Mouse (Mus musculus): Measurements from ENCODE around the gene Irx1. TPM values are rescaled to one million over a fixed set of nuclear protein-coding genes. Genes with fewer than 3 reads are reported as not detected.

The Irx1 gene
- polyA plus RNA-seq, 1 experiment from 2014 or later, result 6.7 TPM

DNA sequence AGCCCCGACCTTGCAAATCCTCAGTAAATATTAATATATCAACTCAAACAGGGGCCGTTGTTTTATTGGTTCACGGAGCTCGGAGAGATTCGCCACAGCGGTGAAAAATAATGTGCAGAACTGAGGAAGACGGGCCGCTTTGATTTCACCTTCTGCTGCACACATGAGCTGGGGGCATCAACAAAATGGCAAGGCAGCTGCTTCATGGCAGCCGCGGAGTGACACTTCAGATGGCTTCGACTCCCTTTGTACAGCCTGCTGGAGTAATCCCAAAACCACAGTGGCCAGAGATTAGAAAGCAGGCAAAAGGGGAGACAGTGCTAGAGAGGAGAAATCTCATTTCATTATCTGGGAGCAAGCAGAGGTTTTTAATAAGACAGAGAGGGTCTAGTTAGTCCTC, 11.6 kb downstream of the Irx1 start:
- ATAC-seq (ENCODE audit: low FRiP score), result peak; percentile 15; the same call in 1 of the 2 replicates

DNA sequence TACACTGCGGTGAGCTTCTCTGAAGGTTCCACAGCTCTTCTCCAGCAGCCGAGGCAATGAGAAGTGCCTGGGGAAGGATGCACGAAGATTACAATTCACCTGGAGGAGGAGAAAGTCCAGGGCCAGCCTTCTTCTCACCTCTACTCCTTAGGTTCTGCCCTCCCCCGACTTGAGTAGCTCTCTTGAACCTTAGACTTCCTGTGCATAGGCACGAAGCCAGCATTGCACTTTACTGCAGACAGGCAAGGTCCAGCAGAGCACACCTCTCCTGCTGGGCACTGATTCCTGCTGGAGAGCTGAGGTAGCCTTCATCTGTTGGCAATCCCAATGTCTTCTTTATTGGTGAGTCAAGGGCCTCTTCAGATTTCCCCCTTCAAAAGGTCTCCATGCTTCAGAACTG, 13.7 kb downstream of the Irx1 start:
- H3K27me3 ChIP-seq (ENCODE audit: control insufficient read depth, insufficient read depth, low read length), result no peaks in the 10 kb centered on the region; the same call in 1 of the 2 replicates
- no peak overlapping the region for H3K4me2 ChIP-seq
- ATAC-seq (ENCODE audit: low FRiP score) (no peak), DNase-seq (ENCODE audit: low spot score, missing footprints) (peak; percentile 71)
- 83% methylated on average over 5 of the region's 5 CpGs for WGBS
- no peaks in the 10 kb centered on the region for H3K36me3 ChIP-seq (ENCODE audit: control insufficient read depth, insufficient read depth, low read length)
- H3K9me3 ChIP-seq (ENCODE audit: control insufficient read depth, low read length), result no peaks in the 10 kb centered on the region
- no peak overlapping the region for H3K27ac ChIP-seq (ENCODE audit: low read depth, low read length)
- H3K4me3 ChIP-seq (ENCODE audit: low read depth, low read length), result no peak overlapping the region
- no peak overlapping the region for H3K9ac ChIP-seq (ENCODE audit: low read length)
- H3K4me1 ChIP-seq (ENCODE audit: control insufficient read depth, insufficient read depth, low read length), result peaks cover 32% of the 10 kb centered on the region

More for the DNA sequence above, 11.6 kb downstream of the Irx1 start:
- Histone ChIP-seq H3K27ac (ENCODE audit: low read depth, low read length) (peak overlapping the region; percentile 62), H3K4me1 (ENCODE audit: control insufficient read depth, insufficient read depth, low read length) (peaks cover 39% of the 10 kb centered on the region), H3K27me3 (ENCODE audit: control insufficient read depth, insufficient read depth, low read length) (peaks cover 5% of the 10 kb centered on the region; the same call in 1 of the 2 replicates), H3K4me3 (ENCODE audit: low read depth, low read length) (no peak overlapping the region), H3K36me3 (ENCODE audit: control insufficient read depth, insufficient read depth, low read length) (peaks cover 3% of the 10 kb centered on the region; the same call in 1 of the 2 replicates), H3K4me2 (no peak overlapping the region), H3K9ac (ENCODE audit: low read length) (no peak overlapping the region), H3K9me3 (ENCODE audit: control insufficient read depth, low read length) (no peaks in the 10 kb centered on the region)
- DNase-seq (ENCODE audit: low spot score, missing footprints), result no peak
- WGBS, result 65% methylated on average over 11 of the region's 11 CpGs

DNA sequence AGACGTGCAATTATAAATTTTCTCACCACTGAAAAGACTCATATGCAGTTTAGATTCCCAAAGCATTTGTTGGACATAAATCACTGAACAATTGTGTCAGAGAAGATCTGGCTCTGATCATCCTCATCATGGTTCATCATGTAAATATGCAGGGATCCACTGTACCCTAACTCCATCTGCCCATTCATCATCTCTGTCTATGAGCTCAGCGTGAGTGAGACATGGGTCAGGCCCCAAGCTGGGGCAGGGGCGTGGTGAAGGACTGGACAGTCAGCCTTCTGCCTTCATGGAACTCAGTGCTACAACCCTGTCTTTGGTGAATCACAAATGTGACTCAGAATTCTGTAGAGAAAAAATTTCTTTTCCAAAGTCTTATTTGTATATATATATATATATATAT, 53.2 kb downstream of the Irx1 start:
- ATAC-seq (ENCODE audit: low FRiP score), result no peak
- no peak overlapping the region for H3K4me3 ChIP-seq (ENCODE audit: low read depth, low read length)
- WGBS, result 82% methylated on average over 3 of the region's 3 CpGs
- H3K36me3 ChIP-seq (ENCODE audit: control insufficient read depth, insufficient read depth, low read length), result no peaks in the 10 kb centered on the region
- no peak for DNase-seq (ENCODE audit: low spot score, missing footprints)
- no peaks in the 10 kb centered on the region for H3K27me3 ChIP-seq (ENCODE audit: control insufficient read depth, insufficient read depth, low read length)
- H3K9me3 ChIP-seq (ENCODE audit: control insufficient read depth, low read length), result no peaks in the 10 kb centered on the region
- H3K27ac ChIP-seq (ENCODE audit: low read depth, low read length), result no peak overlapping the region
- no peaks in the 10 kb centered on the region for H3K4me1 ChIP-seq (ENCODE audit: control insufficient read depth, insufficient read depth, low read length)
- no peak overlapping the region for H3K4me2 ChIP-seq
- H3K9ac ChIP-seq (ENCODE audit: low read length), result no peak overlapping the region

Measured in midbrain, embryonic 11.5 days (tissue).